Mouse (Mus musculus): ENCODE measurements around the gene Ctla2b. TPM values are rescaled to one million over a fixed set of nuclear protein-coding genes. Genes with fewer than 3 reads are reported as not detected.

The Ctla2b gene
- 6.2 and 7.9 TPM in 2 replicates for polyA plus RNA-seq (2015; fragmentation: Nextera tagmentation; extraction: Ambion mirVana)

GRCm38 (mm10) chr13:60897328-60897727 lies at the start of gene Ctla2b:
Gene Ctla2b (minus strand): TSS chr13:60897447.

GRCm38 (mm10) chr13:60941884-60942283 lies 44.6 kb upstream of the Ctla2b start, which contains the start of gene Tpbpa:
Gene Tpbpa (minus strand): TSS chr13:60941984.

GRCm38 (mm10) chr13:60936500-60936901 lies 39.3 kb upstream of the Ctla2b start, which contains the start of the genes Gm49391 and Ctla2a:
Gene Gm49391 (minus strand): TSS chr13:60936571.
Gene Ctla2a (minus strand): TSS chr13:60936625.

GRCm38 (mm10) chr13:60935490-60935889 lies 38.2 kb upstream of the Ctla2b start, which contains the start of gene Gm49393:
Gene Gm49393 (minus strand): TSS chr13:60935590.

GRCm38 (mm10) chr13:60904780-60905179 lies 7.5 kb upstream of the Ctla2b start, which contains the start of gene Tpbpb:
Gene Tpbpb (minus strand): TSS chr13:60904880.

GRCm38 (mm10) chr13:60896794-60897193 lies 453 bp downstream of the Ctla2b start, which contains the start of gene Gm49392:
Gene Gm49392 (minus strand): TSS chr13:60896894.

GRCm38 (mm10) chr13:60864281-60864680 lies 33.0 kb downstream of the Ctla2b start, which contains the start of gene 4930486L24Rik:
Gene 4930486L24Rik (minus strand): TSS chr13:60864475.

Other genes with a start within 250 kb of the Ctla2b start
- not detected in 2 replicates for gene BC051665, start 111.1 kb downstream of the Ctla2b start, polyA plus RNA-seq (2015; fragmentation: Nextera tagmentation; extraction: Ambion mirVana)
- gene Ctsll3, start 94.6 kb downstream of the Ctla2b start, polyA plus RNA-seq (2015; fragmentation: Nextera tagmentation; extraction: Ambion mirVana), result not detected in 2 replicates
- 1.0 and 1.6 TPM in 2 replicates for gene 4930486L24Rik, start 33.0 kb downstream of the Ctla2b start, polyA plus RNA-seq (2015; fragmentation: Nextera tagmentation; extraction: Ambion mirVana)
- 0.64 and 0.66 TPM in 2 replicates for gene Gm49392, start 553 bp downstream of the Ctla2b start, polyA plus RNA-seq (2015; fragmentation: Nextera tagmentation; extraction: Ambion mirVana)
- not detected in 2 replicates for gene Tpbpb, start 7.4 kb upstream of the Ctla2b start, polyA plus RNA-seq (2015; fragmentation: Nextera tagmentation; extraction: Ambion mirVana)
- gene Gm49393, start 38.1 kb upstream of the Ctla2b start, polyA plus RNA-seq (2015; fragmentation: Nextera tagmentation; extraction: Ambion mirVana), result not detected in 2 replicates
- 5.0 and 6.3 TPM in 2 replicates for gene Gm49391, start 39.1 kb upstream of the Ctla2b start, polyA plus RNA-seq (2015; fragmentation: Nextera tagmentation; extraction: Ambion mirVana)
- 109 and 112 TPM in 2 replicates for gene Ctla2a, start 39.2 kb upstream of the Ctla2b start, polyA plus RNA-seq (2015; fragmentation: Nextera tagmentation; extraction: Ambion mirVana)
- not detected in 2 replicates for gene Tpbpa, start 44.5 kb upstream of the Ctla2b start, polyA plus RNA-seq (2015; fragmentation: Nextera tagmentation; extraction: Ambion mirVana)
- gene Ctsj, start 108.5 kb upstream of the Ctla2b start, polyA plus RNA-seq (2015; fragmentation: Nextera tagmentation; extraction: Ambion mirVana), result 0.39 TPM in 1 of 2 replicates, not detected in the other
- gene Ctsq, start 143.2 kb upstream of the Ctla2b start, polyA plus RNA-seq (2015; fragmentation: Nextera tagmentation; extraction: Ambion mirVana), result not detected in 2 replicates

Data from spleen, postnatal 0 days (tissue).